Mouse (Mus musculus): ENCODE data around the gene Pphln1.

- TF ChIP-seq CTCF (IDR thresholded peaks at IDR 0.05; ENCODE audit: control insufficient read depth, insufficient read depth, insufficient read length) (no peak), MYOD1 (IDR thresholded peaks at IDR 0.05; ENCODE audit: control insufficient read depth, insufficient read length, low read depth) (no peak), CEBPB (IDR thresholded peaks at IDR 0.05; ENCODE audit: low read depth) (no peak), USF1 (IDR thresholded peaks at IDR 0.05; ENCODE audit: low read depth) (no peak)
These were observed 122.0 kb downstream of the Pphln1 start for GRCm38 (mm10) chr15:93519836-93520826.

Measured in C2C12 (cell line).